Mouse (Mus musculus) testis, adult 2 months (tissue): Measurements from ENCODE around the gene Sdf2l1.

Experiments used
- CTCF ChIP-seq: fragments of 200-500 bp; IDR thresholded peaks from 2 replicates; pipeline ENCODE4 v1.5.1; 2012; ENCODE audit warnings: low read depth, mild to moderate bottlenecking, inconsistent platforms, low read length, moderate library complexity; ENCODE audit not compliant: control insufficient read depth, insufficient read depth, insufficient replicate concordance
- POLR2A ChIP-seq: fragments of 200-500 bp; IDR thresholded peaks from 2 replicates; pipeline ENCODE4 v1.6.1; 2012; ENCODE audit warnings: low read depth, mild to moderate bottlenecking, inconsistent platforms, low read length, moderate library complexity; ENCODE audit not compliant: control insufficient read depth

DNA sequence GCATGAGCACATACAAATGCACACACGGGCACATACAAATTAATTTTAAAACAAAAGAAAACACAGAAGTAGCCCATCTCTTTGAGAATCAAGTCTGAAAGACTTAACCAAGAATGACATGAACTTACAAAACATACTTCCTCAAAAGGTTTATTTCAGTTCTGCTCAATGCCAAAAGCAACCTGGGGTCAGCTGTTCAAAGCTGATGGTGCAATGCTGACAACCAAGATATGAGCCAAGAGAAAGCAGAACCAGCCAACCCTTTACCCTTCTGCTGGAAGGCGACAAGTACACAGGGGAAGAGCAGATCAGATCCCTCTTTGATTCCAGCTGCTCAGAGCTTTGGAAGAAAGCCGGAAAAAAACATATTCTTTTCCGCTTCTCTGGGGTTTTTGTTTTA lies 49.2 kb upstream of the Sdf2l1 start:
- TF ChIP-seq POLR2A (no peak), CTCF (no peak)
